In genomic region chr9:44389273-44389672, GRCm38 (mm10) we compare ENCODE assay signal across 9 mouse cellular contexts. TPM values are rescaled to one million over a fixed set of nuclear protein-coding genes. Genes with fewer than 3 reads are reported as not detected.
DNase-seq lines count a peak whose midpoint lies in the region; ATAC-seq and TF ChIP-seq lines count a peak whose summit lies in the region.
"Had no signal": no experiment of that assay in that cellular context is flagged by ENCODE, and none has a peak within 500 bp of the region (broad histone marks: within the 10 kb centered on the region; RNA-seq: fewer than 3 reads in every experiment).

No protein-coding gene starts in this region.

- no peak overlapping the region for H3K9ac ChIP-seq in liver, embryonic 14.5 days (replicated peaks)
- H3K9ac ChIP-seq: embryonic facial prominence, embryonic 13.5 days had no signal

- peak; percentile 41 to 57 for DNase-seq in heart, postnatal 14 days
- no peak for DNase-seq in heart, adult 9 months (ENCODE audit: low spot score in 2 of 2)
- peak; percentile 34 for DNase-seq in urinary bladder, postnatal 25 days (ENCODE audit: low spot score)
- no peak for DNase-seq in urinary bladder, postnatal 10 days (ENCODE audit: low spot score)
- DNase-seq in cerebellum, postnatal 10 days = peak; percentile 76 to 78
- no peak for DNase-seq in liver, embryonic 14.5 days (ENCODE audit: low read depth in 3 of 3, low spot score in 3 of 3)
- no peak for DNase-seq in frontal cortex, postnatal 10 days (ENCODE audit: low spot score in 2 of 2)

- TF ChIP-seq POLR2A in small intestine, adult 2 months (IDR thresholded peaks at IDR 0.05; ENCODE audit: low read depth, low read length) = no peak

- no peak for ATAC-seq in liver, embryonic 14.5 days (ENCODE audit: insufficient read depth)

- intact Hi-C loops in heart, postnatal 14 days (cut with DNase I) = loop anchor here (10.0 kb wide), 1 partner anchor 404 kb away; no protein-coding TSS in a partner anchor

- H3K9me3 ChIP-seq in liver, embryonic 14.5 days (ENCODE audit: control insufficient read depth, low read length) = no peaks in the 10 kb centered on the region
- H3K9me3 ChIP-seq: embryonic facial prominence, embryonic 13.5 days had no signal

- H3K4me2 ChIP-seq in liver, embryonic 14.5 days (ENCODE audit: low read depth) = no peak overlapping the region
- H3K4me2 ChIP-seq: embryonic facial prominence, embryonic 13.5 days had no signal

- peaks cover 38% of the 10 kb centered on the region for H3K36me3 ChIP-seq in liver, embryonic 14.5 days (replicated peaks; ENCODE audit: control insufficient read depth, insufficient read depth, low read depth)
- H3K36me3 ChIP-seq in small intestine, adult 2 months (ENCODE audit: control insufficient read depth, insufficient read depth, low read length) = peaks cover 65% of the 10 kb centered on the region

- no peaks in the 10 kb centered on the region for H3K4me1 ChIP-seq in liver, embryonic 14.5 days (replicated peaks; ENCODE audit: control insufficient read depth in 2 of 2, insufficient read depth in 2 of 2, low read length in 1 of 2)
- H3K4me1 ChIP-seq in small intestine, adult 2 months (ENCODE audit: control insufficient read depth, insufficient read depth, insufficient read length, low read length) = no peaks in the 10 kb centered on the region
- H3K4me1 ChIP-seq: embryonic facial prominence, embryonic 13.5 days had no signal

- WGBS in liver, embryonic 14.5 days (ENCODE audit: insufficient replicate concordance) = 50% methylated on average over 8 of the region's 8 CpGs
- WGBS in small intestine, adult 2 months = 48% methylated on average over 8 of the region's 8 CpGs

- TF ChIP-seq EP300 in liver, embryonic 14.5 days (IDR thresholded peaks at IDR 0.05; ENCODE audit: low read depth) = no peak

- no peak overlapping the region for H3K27ac ChIP-seq in liver, embryonic 14.5 days
- no peak overlapping the region for H3K27ac ChIP-seq in small intestine, adult 2 months (ENCODE audit: insufficient read depth, low read depth, low read length)
- H3K27ac ChIP-seq: embryonic facial prominence, embryonic 13.5 days had no signal

- peak; percentile 91 for TF ChIP-seq CTCF in liver, embryonic 14.5 days (IDR thresholded peaks at IDR 0.05; ENCODE audit: low read depth)
- TF ChIP-seq CTCF in small intestine, adult 2 months (IDR thresholded peaks at IDR 0.05; ENCODE audit: extremely low read depth, insufficient read length, insufficient replicate concordance, low read depth, low read length) = peak; percentile 70; the same call in 1 of the 2 replicates

- H3K27me3 ChIP-seq in liver, embryonic 14.5 days (ENCODE audit: control insufficient read depth, insufficient read depth, low read length) = no peaks in the 10 kb centered on the region
- no peaks in the 10 kb centered on the region for H3K27me3 ChIP-seq in small intestine, adult 2 months (ENCODE audit: control insufficient read depth, insufficient read depth, low read length)
- H3K27me3 ChIP-seq: embryonic facial prominence, embryonic 13.5 days had no signal

- H3K4me3 ChIP-seq in liver, embryonic 14.5 days (ENCODE audit: insufficient read depth in 1 of 2, low read depth in 2 of 2, low read length in 2 of 2) = no peak overlapping the region
- H3K4me3 ChIP-seq in small intestine, adult 2 months (ENCODE audit: low read depth, low read length) = no peak overlapping the region
- H3K4me3 ChIP-seq: embryonic facial prominence, embryonic 13.5 days had no signal

RNA-seq across cellular contexts. Expression of gene Slc37a4, which starts 7.4 kb away (rescaled TPM):
- 10 to 100 TPM; 29.6 to 31.0 TPM for total RNA-seq in heart, postnatal 14 days (2021)
- 15.9 and 16.7 TPM in 2 replicates for polyA plus RNA-seq in liver, embryonic 14.5 days (2012; rRNA removed)
- 26.6 and 29.7 TPM in 2 replicates for polyA plus RNA-seq in liver, embryonic 14.5 days (2014; fragmentation: Nextera tagmentation; extraction: Ambion mirVana)
- 27.1 and 54.9 TPM in 2 replicates for polyA plus RNA-seq in small intestine, adult 2 months (2012; rRNA removed)

RNA-seq across cellular contexts. Expression of gene Hyou1, which starts 10.0 kb away (rescaled TPM):
- 10 to 100 TPM; 38.9 to 52.1 TPM for total RNA-seq in heart, postnatal 14 days (2021)
- 12.5 and 16.5 TPM in 2 replicates for polyA plus RNA-seq in liver, embryonic 14.5 days (2012; rRNA removed)
- polyA plus RNA-seq in liver, embryonic 14.5 days (2014; fragmentation: Nextera tagmentation; extraction: Ambion mirVana) = 12.5 and 12.8 TPM in 2 replicates
- polyA plus RNA-seq in small intestine, adult 2 months (2012; rRNA removed) = 34.3 and 38.3 TPM in 2 replicates

RNA-seq across cellular contexts. Expression of gene Rps25, which starts 17.7 kb away (rescaled TPM):
- 100 to 1,000 TPM; 728 to 854 TPM for total RNA-seq in heart, postnatal 14 days (2021)
- 350 and 717 TPM in 2 replicates for polyA plus RNA-seq in liver, embryonic 14.5 days (2012; rRNA removed)
- polyA plus RNA-seq in liver, embryonic 14.5 days (2014; fragmentation: Nextera tagmentation; extraction: Ambion mirVana) = 1,544 and 1,614 TPM in 2 replicates
- polyA plus RNA-seq in small intestine, adult 2 months (2012; rRNA removed) = 40.0 and 48.3 TPM in 2 replicates

RNA-seq across cellular contexts. Expression of gene Trappc4, which starts 18.1 kb away (rescaled TPM):
- 10 to 100 TPM; 32.1 to 35.8 TPM for total RNA-seq in heart, postnatal 14 days (2021)
- polyA plus RNA-seq in liver, embryonic 14.5 days (2012; rRNA removed) = 24.2 and 26.6 TPM in 2 replicates
- polyA plus RNA-seq in liver, embryonic 14.5 days (2014; fragmentation: Nextera tagmentation; extraction: Ambion mirVana) = 44.4 and 52.9 TPM in 2 replicates
- 20.0 and 36.5 TPM in 2 replicates for polyA plus RNA-seq in small intestine, adult 2 months (2012; rRNA removed)

RNA-seq across cellular contexts. Expression of gene Vps11, which starts 27.8 kb away (rescaled TPM):
- 10 to 100 TPM; 17.8 to 19.5 TPM for total RNA-seq in heart, postnatal 14 days (2021)
- polyA plus RNA-seq in liver, embryonic 14.5 days (2012; rRNA removed) = 9.4 and 9.7 TPM in 2 replicates
- polyA plus RNA-seq in liver, embryonic 14.5 days (2014; fragmentation: Nextera tagmentation; extraction: Ambion mirVana) = 11.5 and 12.0 TPM in 2 replicates
- 12.4 and 22.3 TPM in 2 replicates for polyA plus RNA-seq in small intestine, adult 2 months (2012; rRNA removed)

Comparison
In these comparisons a context has a peak if more than half of its experiments do, and no peak if none do; other contexts are left out.
1. DNase-seq: peak in heart, postnatal 14 days (2 of 2), urinary bladder, postnatal 25 days (single experiment) and cerebellum, postnatal 10 days (2 of 2); none in heart, adult 9 months (0 of 2), urinary bladder, postnatal 10 days (single experiment), liver, embryonic 14.5 days (0 of 3) and frontal cortex, postnatal 10 days (0 of 2).